Mouse (Mus musculus) lung, embryonic 15.5 days (tissue): ENCODE measurements around the gene Cc2d2a. TPM values are rescaled to one million over a fixed set of nuclear protein-coding genes. Genes with fewer than 3 reads are reported as not detected.

Experiments used
- ATAC-seq: fragments of 200-750 bp; cut with Nextera tagmentation; 2 replicates; pipeline ENCODE4 v1.8.0; 2017; ENCODE audit warnings: moderate number of reproducible peaks, borderline replicate concordance; ENCODE audit not compliant: low FRiP score, low TSS enrichment; ENCODE audit errors: extremely low read depth
- H3K27ac ChIP-seq: fragments of 300-500 bp; sonication (generic); 2 replicates; pipeline ENCODE4 v1.5.1; 2015; ENCODE audit warnings: moderate library complexity, mild to moderate bottlenecking, inconsistent platforms
- H3K27me3 ChIP-seq: fragments of 300-500 bp; sonication (generic); 2 replicates; pipeline ENCODE4 v1.6.1; 2015; ENCODE audit warnings: inconsistent platforms
- H3K36me3 ChIP-seq: fragments of 300-500 bp; sonication (generic); 2 replicates; pipeline ENCODE4 v1.6.1; 2015; ENCODE audit warnings: inconsistent platforms
- H3K4me1 ChIP-seq: fragments of 300-500 bp; sonication (generic); 2 replicates; pipeline ENCODE4 v1.6.1; 2015; ENCODE audit warnings: inconsistent platforms
- H3K4me2 ChIP-seq: fragments of 300-500 bp; sonication (generic); 2 replicates; pipeline ENCODE4 v1.6.1; 2015; ENCODE audit warnings: inconsistent platforms, mild to moderate bottlenecking, moderate library complexity
- H3K4me3 ChIP-seq: fragments of 300-500 bp; sonication (generic); 2 replicates; pipeline ENCODE4 v1.5.1; 2015; ENCODE audit warnings: mild to moderate bottlenecking, inconsistent platforms
- H3K9ac ChIP-seq: fragments of 300-500 bp; sonication (generic); 2 replicates; pipeline ENCODE4 v1.6.1; 2015; ENCODE audit warnings: inconsistent platforms
- H3K9me3 ChIP-seq: fragments of 300-500 bp; sonication (generic); 2 replicates; pipeline ENCODE4 v1.6.1; 2016; ENCODE audit warnings: inconsistent platforms
- WGBS: fragments of 180-500 bp; shearing (Covaris S2); methylation state at CpG from one replicate; pipeline ENCODE4 v1.1.7; 2015; 5-methylcytosine and 5-hydroxymethylcytosine counted together
- polyA plus RNA-seq: library from polyadenylated mRNA; unstranded; fragments of >200 nt; fragmentation: Nextera tagmentation; extraction: Ambion mirVana; gene quantifications from 2 replicates; pipeline ENCODE4 v1.2.1, GENCODE M21; 2015

Gene Cc2d2a
- polyA plus RNA-seq, 1 experiment from 2014 or later = 15.5 TPM

DNA sequence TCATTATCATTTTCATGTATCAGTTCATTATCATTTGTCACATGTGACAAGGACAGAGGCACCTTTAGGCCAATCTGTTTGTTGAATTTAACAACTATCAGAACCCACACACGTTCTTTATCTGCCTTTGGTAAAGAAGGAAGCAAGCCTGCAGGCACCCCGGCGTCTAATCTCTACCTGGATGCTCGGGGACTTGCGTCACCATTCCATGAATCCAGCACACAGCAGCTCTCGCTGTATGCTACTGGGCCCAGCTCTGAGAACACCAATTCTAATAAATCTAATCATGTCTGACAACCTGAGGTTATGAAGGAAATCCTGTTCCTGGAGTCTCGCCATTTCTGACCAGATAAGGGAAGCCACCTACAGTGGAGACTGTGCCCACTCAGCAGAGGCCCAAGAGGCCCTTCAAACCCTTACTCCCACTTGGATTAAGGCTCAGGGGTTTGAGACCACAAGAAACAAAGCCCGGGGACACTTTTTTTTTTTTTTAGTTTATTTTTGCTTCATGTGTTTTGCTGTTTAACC lies 7.0 kb downstream of the Cc2d2a start:
- no peak overlapping the region for H3K4me3 ChIP-seq
- H3K9ac ChIP-seq = no peak overlapping the region
- WGBS = 53% methylated on average over 8 of the region's 8 CpGs
- no peaks in the 10 kb centered on the region for H3K9me3 ChIP-seq
- peaks cover 17% of the 10 kb centered on the region for H3K4me1 ChIP-seq
- H3K27me3 ChIP-seq = no peaks in the 10 kb centered on the region
- no peak overlapping the region for H3K27ac ChIP-seq
- H3K4me2 ChIP-seq = no peak overlapping the region
- peaks cover 7% of the 10 kb centered on the region; the same call in 1 of the 2 replicates for H3K36me3 ChIP-seq
- ATAC-seq = no peak

DNA sequence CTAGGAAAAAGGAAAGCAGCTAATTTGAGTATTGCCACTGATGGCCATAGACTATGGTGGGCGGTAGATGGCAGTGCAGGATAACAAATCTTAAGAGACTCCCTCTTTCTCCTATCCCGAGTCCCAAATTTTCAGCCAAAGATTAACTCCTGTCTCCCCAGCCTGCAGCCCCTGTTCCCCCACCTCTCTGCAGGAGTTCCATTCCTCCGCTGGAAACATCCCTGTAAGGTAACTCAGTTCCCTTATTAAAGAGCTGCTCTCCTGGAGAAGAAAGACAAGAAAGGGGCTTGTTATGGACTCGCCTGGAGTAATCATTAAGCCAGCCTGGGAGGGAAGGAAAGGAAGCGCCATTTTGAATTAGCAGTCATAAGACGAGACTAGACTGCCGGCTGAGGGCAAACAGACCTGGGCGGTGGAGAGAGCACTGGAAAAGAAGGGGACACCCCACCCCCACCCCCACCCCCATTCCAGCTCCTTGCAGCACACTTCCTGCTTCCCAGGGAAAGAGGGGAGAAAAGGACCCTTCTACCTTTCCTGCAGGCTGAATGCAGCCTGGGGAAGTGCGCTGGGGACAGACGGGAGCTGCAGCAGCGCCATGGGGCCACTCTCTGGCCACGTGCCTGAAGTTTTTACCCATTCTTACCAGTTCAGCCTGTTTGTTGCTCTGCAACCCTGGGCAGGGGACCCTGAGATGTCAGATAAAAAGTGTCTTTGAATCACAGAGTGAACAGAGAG lies 10.2 kb downstream of the Cc2d2a start:
- Histone ChIP-seq H3K9me3 (no peaks in the 10 kb centered on the region), H3K27ac (peak overlapping the region; percentile 92), H3K4me1 (peaks cover 8% of the 10 kb centered on the region), H3K9ac (peak overlapping the region; percentile 67), H3K36me3 (peaks cover 20% of the 10 kb centered on the region), H3K4me3 (peak overlapping the region; percentile 56), H3K27me3 (no peaks in the 10 kb centered on the region), H3K4me2 (peak overlapping the region; percentile 64)
- WGBS = under 1% methylated on average over 12 of the region's 12 CpGs
- peak; percentile 93 for ATAC-seq

DNA sequence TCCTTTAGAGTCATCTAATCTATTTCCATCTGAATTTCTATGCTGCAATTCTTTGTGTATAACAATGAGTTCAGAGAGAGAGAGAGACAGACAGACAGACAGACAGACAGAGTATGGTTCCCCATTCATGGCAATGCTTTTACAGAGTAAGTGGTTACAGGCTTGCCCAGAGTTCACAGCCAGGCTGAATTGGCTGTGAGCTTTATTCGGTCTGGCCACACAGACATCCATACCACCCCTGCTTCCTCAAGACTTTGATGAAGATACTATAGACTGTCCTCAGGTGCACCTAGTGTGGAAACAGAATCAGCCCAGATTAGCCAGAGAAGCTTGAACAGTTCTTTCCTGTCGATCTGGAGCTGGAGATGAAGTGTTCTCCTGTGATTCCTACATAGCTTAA lies 10.9 kb downstream of the Cc2d2a start:
- Histone ChIP-seq H3K9me3 (no peaks in the 10 kb centered on the region), H3K9ac (peak overlapping the region; percentile 67), H3K4me1 (peaks cover 8% of the 10 kb centered on the region), H3K4me2 (peak overlapping the region; percentile 64), H3K36me3 (peaks cover 20% of the 10 kb centered on the region), H3K27me3 (no peaks in the 10 kb centered on the region), H3K4me3 (peak overlapping the region; percentile 56), H3K27ac (peak overlapping the region; percentile 92; the same call in 1 of the 2 replicates)
- no peak; the same call in 1 of the 2 replicates for ATAC-seq
- WGBS = 52% methylated on average over 2 of the region's 2 CpGs

DNA sequence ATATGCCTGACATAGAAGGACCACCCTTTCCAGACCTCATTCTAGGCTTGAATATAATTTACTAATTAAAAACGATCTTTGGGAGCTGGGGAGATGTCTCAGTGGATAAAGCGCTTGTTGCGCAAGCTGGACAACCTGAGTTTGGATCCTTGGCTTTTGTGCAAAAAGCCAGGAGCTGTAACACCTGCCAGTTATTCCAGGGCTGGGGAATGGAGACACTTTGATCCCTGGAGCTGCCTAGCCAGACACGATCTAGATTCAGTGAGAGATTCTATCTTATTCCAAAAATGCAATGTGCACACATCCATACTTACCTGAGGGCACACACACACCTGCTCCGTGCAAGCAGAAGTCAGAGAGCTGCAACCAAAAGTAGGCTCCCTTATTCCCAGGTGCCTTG lies 23.3 kb downstream of the Cc2d2a start:
- Histone ChIP-seq H3K4me2 (no peak overlapping the region), H3K9me3 (no peaks in the 10 kb centered on the region), H3K27ac (no peak overlapping the region), H3K9ac (no peak overlapping the region), H3K36me3 (peaks cover 86% of the 10 kb centered on the region), H3K27me3 (no peaks in the 10 kb centered on the region), H3K4me3 (no peak overlapping the region), H3K4me1 (no peaks in the 10 kb centered on the region)
- no peak for ATAC-seq
- WGBS = 88% methylated on average over 5 of the region's 5 CpGs

DNA sequence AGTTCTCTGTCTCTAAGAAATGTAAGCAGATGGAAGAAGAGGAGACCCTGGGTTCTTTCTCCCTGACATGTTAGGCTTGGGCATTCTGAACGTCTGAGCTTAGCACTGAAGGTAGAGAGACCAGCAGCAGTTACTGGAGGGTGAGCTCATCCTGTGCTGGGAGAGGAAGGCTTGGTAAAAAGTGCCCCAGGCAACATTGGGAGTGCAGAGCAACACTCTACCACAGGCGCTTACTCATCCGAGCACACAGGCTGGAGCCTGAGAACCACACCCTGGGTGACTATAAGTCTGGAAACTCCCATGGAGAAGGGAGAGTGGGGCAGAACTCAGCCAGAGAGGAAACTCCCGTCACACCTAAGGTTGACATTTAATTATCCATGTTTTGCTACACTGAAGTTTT lies 30.3 kb downstream of the Cc2d2a start:
- no peak overlapping the region for H3K9ac ChIP-seq
- 81% methylated on average over 4 of the region's 4 CpGs for WGBS
- no peaks in the 10 kb centered on the region for H3K27me3 ChIP-seq
- H3K9me3 ChIP-seq = no peaks in the 10 kb centered on the region
- peaks cover 65% of the 10 kb centered on the region for H3K36me3 ChIP-seq
- no peak for ATAC-seq
- H3K4me3 ChIP-seq = no peak overlapping the region
- H3K4me1 ChIP-seq = no peaks in the 10 kb centered on the region
- no peak overlapping the region for H3K4me2 ChIP-seq
- H3K27ac ChIP-seq = no peak overlapping the region

DNA sequence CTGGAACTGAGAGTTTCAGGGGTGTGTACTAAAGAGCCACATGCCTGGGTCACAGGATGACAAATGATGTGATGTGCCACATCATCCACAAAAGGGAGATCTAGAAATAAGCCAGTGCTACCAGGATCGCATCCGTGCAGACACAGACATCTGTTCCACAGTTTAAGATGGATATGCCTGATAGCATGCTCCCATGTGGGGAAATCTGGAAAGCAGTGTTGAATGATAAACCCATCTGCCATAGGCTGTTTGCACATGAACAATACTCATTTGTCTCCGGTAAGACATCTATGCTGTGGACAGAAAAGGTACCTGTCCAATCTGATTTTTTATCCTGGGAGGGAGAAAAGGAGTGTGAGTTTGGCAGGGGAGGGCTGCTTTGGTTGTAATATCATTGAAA lies 35.0 kb downstream of the Cc2d2a start:
- no peaks in the 10 kb centered on the region for H3K4me1 ChIP-seq
- H3K27me3 ChIP-seq = no peaks in the 10 kb centered on the region
- H3K9me3 ChIP-seq = no peaks in the 10 kb centered on the region
- no peak overlapping the region for H3K4me2 ChIP-seq
- no peak for ATAC-seq
- WGBS = 74% methylated on average over 3 of the region's 3 CpGs
- no peak overlapping the region for H3K9ac ChIP-seq
- H3K36me3 ChIP-seq = peaks cover 61% of the 10 kb centered on the region
- no peak overlapping the region for H3K27ac ChIP-seq
- no peak overlapping the region for H3K4me3 ChIP-seq

DNA sequence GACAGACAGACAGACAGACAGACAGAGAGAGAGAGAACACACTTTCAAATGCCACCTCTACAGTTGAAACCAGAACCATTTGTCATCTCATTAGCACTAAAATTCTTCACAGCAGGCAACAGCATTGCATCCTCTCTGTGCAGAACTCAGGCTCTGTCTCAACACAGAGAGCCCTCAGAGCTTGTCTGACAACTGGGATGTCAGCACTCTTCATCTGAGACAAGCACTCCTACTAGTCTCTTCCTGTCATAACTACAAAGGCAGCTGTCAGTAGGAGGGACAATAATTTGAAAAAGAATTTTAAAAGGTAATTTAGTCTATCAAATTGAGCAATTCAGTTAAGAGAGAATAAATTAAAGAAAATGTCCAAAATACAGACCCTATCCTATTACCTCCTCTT lies 37.1 kb downstream of the Cc2d2a start:
- no peak overlapping the region for H3K9ac ChIP-seq
- no peak overlapping the region for H3K4me3 ChIP-seq
- no peak overlapping the region for H3K4me2 ChIP-seq
- H3K9me3 ChIP-seq = no peaks in the 10 kb centered on the region
- no peaks in the 10 kb centered on the region for H3K4me1 ChIP-seq
- H3K27me3 ChIP-seq = no peaks in the 10 kb centered on the region
- H3K36me3 ChIP-seq = peaks cover 67% of the 10 kb centered on the region
- ATAC-seq = no peak
- H3K27ac ChIP-seq = no peak overlapping the region

DNA sequence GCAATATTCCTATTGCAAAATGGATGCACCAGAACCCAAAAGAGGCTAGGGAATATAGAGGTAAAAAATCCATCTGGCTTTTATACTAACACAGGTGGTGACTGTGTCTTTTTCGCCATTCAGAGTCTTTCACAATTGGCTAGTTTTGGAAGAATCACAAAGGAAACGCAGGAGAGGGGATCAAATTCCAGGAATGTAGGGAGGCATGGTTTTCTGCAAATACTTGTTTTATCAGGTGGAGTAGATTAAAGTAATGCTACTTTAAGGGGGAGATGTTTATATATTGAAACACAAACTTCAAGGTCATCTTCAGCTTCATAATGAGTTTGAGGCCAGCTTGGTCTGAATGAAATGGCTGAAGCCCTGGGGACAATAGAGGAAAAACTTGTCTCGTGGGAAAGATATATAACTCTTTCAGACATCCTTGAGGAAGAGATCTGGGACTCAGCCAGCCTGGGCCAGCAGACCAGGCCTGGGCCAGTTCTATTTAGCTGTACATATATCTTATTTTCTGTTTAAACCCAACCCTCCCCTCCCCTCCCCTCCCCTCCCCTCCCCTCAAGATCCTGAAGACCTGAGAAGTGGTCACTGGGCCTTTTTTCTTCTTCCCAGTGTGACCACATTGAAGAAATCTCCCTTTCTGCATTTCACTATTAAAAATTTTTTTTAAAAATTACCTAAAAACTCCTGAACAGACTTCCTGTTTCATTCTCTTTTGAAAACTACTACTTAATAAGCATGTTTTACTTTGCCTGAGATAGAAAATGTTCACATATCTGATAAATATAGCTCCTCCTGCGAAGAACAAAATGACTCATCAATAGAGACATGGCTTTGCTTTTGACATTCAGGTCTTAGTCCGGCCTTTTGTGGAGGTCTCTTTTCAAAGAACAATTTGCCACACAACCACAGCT lies 59.6 kb downstream of the Cc2d2a start:
- H3K4me1 ChIP-seq = no peaks in the 10 kb centered on the region
- WGBS = 52% methylated on average over 5 of the region's 5 CpGs
- no peak overlapping the region for H3K4me2 ChIP-seq
- H3K9me3 ChIP-seq = no peaks in the 10 kb centered on the region
- H3K9ac ChIP-seq = no peak overlapping the region
- no peak for ATAC-seq
- H3K36me3 ChIP-seq = peaks cover 58% of the 10 kb centered on the region
- H3K4me3 ChIP-seq = no peak overlapping the region
- no peaks in the 10 kb centered on the region for H3K27me3 ChIP-seq
- no peak overlapping the region for H3K27ac ChIP-seq

DNA sequence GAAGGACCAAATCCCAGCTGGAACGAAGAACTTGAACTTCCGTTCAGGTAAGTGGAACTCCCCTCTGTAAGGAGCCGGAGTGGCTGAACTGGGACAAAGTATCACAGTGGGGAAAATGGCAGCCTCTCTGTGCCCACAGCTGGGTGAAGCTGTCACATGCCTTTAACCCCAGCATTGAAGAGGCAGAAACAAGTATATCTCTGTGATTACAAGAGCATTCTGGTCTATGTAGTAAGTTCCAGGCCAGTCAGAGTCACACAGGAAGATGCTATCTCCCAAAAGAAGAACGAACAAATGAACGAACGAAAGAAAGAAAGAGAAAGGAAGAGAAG lies 60.3 kb downstream of the Cc2d2a start:
- peaks cover 52% of the 10 kb centered on the region for H3K36me3 ChIP-seq
- no peaks in the 10 kb centered on the region for H3K9me3 ChIP-seq
- no peaks in the 10 kb centered on the region for H3K4me1 ChIP-seq
- H3K27ac ChIP-seq = no peak overlapping the region
- 89% methylated on average over 6 of the region's 6 CpGs for WGBS
- no peak overlapping the region for H3K4me2 ChIP-seq
- no peak for ATAC-seq
- H3K9ac ChIP-seq = no peak overlapping the region
- no peaks in the 10 kb centered on the region for H3K27me3 ChIP-seq
- no peak overlapping the region for H3K4me3 ChIP-seq

DNA sequence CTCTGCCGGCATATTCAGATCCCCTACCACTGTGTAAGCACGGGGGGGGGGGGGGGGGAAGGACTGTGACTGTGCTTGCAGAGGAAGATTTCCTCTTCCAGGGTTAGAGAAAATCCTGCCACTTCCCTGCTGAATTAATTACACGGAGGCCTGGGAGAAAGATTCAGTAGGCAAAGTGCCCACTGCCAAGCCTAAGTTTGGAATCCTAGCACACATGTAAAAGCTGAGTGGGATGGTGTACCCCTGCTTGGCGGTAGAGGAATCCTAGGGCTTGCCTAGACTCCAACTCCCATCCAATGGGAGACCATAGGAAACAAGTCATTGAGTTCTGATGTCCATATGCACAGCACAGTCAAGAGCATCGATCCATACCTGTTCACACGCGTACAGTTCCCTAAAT lies 61.7 kb downstream of the Cc2d2a start:
- Histone ChIP-seq H3K9me3 (no peaks in the 10 kb centered on the region), H3K9ac (no peak overlapping the region), H3K36me3 (peaks cover 42% of the 10 kb centered on the region; the same call in 1 of the 2 replicates), H3K4me3 (no peak overlapping the region), H3K4me1 (no peaks in the 10 kb centered on the region), H3K27ac (no peak overlapping the region), H3K27me3 (no peaks in the 10 kb centered on the region), H3K4me2 (no peak overlapping the region)
- 77% methylated on average over 7 of the region's 7 CpGs for WGBS
- no peak for ATAC-seq

DNA sequence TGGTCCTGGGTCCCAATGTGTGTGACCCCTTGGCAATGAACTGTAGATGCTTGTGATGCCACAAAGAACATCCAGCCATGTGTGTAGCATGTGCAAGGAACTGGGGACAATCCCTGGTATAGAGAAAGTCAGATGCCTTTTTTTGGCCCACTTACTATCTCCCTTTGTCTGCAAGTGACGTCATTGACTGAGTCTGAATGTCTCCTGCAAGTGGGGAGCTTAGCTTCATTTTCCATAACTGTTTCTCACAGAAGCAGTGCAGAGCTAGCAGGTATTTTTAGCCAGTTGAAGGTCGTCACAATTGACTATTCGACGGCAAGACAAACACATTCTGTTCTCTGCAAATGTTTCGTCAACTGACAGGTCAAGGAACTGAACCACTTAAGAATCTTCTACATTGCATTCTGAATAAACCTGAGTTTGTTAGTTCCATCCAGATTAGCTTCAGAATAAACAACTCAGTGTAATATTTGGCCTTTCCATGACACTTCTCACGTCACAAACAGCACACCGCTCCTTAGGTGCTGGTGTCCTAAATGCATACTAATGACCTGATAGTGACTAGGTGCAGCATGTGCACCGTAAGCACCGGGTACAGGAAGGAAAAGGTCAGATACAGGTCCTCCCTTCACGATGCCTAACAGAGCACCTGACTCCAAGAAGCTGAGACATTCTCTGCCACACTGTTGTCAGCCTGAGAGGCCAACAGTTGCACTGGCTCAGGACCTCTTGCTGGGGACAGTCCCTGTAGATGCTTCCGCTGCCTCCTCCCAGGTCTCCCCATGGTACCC lies 66.4 kb downstream of the Cc2d2a start:
- no peaks in the 10 kb centered on the region for H3K27me3 ChIP-seq
- no peak overlapping the region for H3K27ac ChIP-seq
- H3K4me2 ChIP-seq = no peak overlapping the region
- H3K4me3 ChIP-seq = no peak overlapping the region
- WGBS = 69% methylated on average over 11 of the region's 11 CpGs
- no peak for ATAC-seq
- H3K9me3 ChIP-seq = no peaks in the 10 kb centered on the region
- H3K4me1 ChIP-seq = no peaks in the 10 kb centered on the region
- no peak overlapping the region for H3K9ac ChIP-seq
- peaks cover 27% of the 10 kb centered on the region for H3K36me3 ChIP-seq
